Mouse (Mus musculus) cerebellum, postnatal 25 days (tissue): ENCODE measurements around the gene Anapc15-ps.
A peak's percentile ranks its signal among the peaks of the same experiment; 100 is the strongest.

ENCODE experiments used
- DNase-seq, 2 experiments: peaks; one replicate each; pipeline ENCODE4 v3.0.0; 2021; ENCODE audit warnings: mixed read lengths in 2 of 2

Gene Anapc15-ps

DNA sequence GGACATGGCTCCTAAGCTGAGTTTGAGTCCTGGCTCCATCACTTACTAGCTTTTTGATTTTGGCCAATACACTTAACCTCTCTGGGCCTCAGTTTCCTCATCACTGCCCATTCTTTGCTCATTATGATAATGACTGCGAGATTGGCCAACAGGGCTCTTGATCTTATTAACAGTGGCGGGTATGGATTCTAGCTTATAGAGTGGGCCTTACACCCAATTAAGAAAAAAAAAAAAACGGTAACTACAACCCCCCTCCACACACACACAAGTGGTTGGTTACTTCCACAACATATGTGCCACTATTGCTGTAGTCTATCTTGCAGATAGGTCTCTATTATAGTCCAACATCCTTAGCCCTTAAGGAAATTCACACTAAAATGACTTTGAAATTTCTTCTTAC lies at the start of gene Anapc15-ps:
Gene Anapc15-ps (minus strand): TSS at position 101 of the 400 bp plus-strand sequence.
- DNase-seq = no peak

DNA sequence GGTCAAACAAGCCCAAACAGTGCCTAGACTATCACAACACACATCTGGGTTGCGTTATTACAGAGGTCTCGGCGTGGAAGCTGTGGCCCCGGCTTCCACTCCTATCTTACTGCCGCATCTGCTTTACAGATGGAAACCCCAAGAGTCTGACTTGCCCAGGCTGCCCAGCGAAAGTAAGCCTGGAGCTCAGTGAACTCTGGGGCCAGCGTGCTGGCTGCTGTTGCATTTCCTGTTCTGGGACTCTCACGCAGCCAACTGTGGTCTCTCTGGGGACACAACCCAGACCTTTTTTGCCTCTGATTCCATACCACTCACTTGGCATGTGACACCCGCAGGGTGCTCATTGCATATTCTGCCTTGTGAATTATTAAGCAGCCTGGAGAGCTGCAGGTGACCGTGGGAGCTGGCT lies 49.0 kb upstream of the Anapc15-ps start:
- DNase-seq = no peak

DNA sequence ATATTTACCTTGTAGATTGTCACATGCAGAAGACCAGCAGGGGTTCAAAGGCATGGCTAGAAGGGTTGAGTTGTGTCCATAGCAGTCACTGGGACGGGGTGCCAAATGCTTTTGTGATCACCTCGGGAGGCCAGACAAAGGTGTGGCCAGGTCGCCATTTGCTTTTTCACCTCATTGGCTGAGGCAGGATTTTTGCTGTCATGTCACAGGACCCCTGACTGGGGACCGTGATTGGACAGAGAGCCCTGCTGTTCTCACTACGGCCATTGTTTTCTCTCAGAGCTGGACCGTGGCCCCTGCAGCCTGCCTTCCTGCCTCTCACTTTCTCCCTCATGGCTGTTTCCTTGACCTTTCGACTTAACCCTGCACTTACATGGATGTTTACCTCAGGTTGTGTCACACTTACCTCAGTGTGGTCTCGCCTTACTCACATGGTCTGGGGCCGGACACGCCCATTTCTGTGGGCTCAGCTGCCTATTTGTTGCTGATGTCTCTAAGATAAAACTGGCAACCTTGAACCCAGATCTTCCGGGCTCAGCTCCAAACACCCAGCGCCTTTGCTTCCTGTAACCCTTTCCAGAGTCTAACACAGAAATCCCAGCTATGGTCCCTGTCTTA lies 47.0 kb upstream of the Anapc15-ps start:
- no peak for DNase-seq

DNA sequence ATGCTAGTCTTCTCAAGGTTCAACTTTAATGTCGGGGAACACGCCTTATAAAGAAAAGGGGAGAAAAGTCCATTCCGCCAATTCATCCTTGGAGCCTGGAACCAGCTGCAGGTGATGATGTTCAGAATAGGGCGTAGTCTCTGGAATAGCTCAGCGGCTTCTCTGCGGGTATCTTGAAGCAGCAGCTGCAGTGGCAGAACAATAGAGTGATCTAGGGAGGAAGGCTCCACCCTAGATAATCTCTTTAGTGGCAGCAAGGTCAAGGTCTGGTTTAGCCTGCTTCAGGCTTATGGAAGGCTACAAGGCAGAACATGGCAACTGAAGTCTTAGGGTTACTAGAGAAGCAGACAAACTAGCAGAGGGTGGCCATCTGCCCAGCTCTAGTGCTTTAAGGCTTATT lies 46.2 kb upstream of the Anapc15-ps start:
- no peak for DNase-seq

DNA sequence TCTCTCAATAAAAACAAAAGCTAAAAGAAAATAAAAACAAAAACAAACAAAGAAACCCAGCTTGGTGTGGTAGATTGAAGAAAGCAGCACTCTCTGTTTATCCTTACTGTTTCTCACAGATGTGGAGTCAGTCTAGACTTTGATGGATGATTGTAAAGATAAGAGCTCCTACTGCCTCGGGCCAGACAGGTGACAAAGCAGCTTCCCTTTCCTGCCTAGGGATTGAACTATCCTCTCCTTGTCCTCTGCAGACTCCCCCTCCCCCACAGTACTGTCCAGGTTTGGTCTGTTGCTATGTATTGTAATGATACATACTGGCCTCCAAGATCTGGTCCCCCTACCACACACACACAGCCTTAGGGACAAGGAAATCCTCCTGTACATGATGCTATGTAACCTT lies 45.5 kb upstream of the Anapc15-ps start:
- DNase-seq = no peak

DNA sequence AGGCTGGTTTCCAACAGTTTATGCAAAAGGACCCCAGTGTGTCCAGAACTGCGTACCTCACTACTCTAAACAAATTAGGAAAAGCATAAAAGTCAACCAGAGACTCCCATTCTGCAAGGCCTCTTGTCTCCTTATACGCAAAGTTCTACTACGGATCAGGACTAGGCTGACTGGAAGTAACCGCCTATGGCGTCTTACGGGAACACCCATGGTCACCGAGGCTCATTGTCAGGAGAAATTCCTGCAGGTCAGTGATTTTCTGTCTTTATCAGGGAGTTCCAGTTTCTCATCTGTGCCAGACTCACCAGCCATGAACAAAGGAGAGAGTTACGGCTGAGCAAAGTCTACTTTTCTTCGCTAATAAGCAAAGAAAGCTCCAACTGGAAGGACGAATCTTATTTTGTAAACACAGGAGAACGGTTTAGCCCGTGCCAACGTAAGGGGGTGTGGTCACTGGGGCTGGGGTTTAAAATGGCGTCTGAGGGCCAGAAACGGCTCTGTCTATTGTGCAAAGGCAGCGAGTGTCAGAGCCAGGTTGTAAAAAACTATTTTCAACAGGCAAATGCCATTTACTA lies 43.9 kb upstream of the Anapc15-ps start:
- DNase-seq = no peak

DNA sequence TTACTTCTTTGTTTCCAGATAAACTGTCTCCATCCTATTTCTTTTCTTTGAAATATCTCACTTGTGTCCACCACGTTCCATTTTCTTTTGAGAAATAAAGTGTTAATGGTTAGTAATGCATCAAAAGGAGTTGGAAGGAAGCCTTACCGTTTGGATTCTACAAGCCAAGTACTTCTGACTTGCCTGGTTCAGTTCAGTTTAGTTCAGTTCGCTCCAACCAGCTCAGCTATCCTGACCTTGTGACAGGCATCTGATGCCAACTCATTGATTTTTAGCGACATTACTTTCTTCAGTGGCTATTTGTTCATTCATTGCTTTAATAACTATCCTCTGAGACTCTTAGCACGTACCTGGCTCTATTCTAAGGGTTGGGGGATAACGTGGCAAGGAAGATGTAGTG lies 42.4 kb upstream of the Anapc15-ps start:
- DNase-seq = no peak

DNA sequence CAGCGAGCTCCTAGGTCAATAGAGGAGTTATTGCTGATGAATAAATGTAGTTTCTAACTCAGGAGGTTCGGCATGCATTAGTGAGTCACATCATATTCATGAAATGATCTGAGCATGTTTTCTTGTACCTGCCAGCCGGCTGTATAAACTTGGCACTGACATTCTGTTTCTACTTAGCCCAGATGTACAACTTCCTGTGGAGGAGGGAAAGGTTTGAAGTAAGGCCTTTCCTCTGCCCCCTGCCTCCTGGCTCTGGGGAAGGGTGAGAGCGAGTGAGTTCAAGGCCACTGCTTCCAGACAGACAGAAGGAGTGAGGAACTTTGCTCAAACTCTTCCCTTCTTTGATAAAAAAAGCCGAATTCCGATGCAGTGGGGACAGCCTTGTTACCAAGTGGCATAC lies 39.0 kb upstream of the Anapc15-ps start:
- no peak for DNase-seq

DNA sequence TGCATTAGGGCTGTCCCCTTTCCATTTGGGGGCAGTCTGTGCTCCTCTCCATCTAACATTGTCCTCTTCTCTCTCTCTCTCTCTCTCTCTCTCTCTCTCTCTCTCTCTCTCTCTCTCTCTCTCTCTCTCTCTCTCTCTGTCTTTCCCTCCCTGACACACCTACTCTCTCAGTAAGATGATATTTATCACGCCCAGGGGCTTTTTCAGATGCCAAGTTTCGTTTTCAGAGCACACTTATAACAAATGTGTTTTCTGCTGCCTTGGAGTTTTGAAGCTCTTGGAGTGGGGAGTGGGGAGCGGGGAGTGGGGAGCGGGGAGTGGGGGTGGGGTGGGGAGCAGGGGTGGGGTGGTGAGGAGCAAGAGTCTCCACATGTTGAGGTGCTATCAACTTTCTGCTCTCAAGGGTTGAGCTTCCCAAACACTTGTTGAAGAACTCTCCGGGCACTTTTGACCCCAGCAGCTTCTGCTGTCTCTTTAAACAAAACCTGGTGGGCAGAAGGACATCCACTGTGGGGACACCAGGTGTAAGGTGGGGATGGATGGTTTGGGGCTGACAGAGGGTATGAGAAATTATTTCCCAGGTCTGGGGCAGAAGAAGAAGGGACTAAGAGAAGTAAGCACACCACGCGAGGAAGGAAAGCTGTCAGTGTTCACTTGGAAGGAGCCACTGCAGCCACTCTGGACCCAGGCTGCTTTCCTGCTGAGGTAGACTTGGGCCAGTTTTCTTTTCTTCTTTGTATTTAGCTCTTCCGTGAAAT lies 36.8 kb upstream of the Anapc15-ps start:
- no peak for DNase-seq

DNA sequence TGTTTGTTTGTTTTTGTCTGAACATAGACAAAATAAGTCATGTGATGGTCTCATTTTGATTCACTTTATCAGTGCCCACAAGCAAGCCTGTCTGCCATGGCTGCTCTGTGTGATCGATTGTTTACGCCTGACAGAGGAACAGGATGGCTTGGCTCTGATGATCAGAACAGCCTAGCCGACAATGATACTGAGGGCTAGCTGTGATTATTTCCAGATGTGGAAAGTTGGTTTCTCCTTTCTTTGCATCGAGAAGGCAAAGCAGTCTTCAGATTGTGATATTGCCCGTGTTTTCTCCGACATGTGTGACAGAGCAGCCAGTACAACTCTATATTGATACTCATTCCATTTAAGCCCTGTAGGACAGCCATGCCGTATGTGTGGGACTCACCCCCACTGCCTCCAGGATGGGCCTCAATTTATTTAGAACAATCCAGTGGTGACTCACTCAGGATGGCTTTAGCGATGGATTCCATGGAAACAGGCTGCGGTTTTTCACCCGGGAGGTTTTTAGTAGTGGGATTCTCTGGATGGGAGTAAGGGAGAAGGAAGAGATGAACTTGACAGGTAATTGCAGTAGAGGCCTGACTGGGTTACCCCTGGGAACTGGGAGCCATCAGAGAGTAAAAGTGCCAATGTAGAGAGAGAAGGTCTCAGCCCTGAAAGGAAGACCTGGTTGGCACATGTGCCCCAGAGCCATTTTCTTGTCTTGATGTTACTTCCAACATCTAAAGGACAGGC lies 36.1 kb upstream of the Anapc15-ps start:
- DNase-seq = no peak

DNA sequence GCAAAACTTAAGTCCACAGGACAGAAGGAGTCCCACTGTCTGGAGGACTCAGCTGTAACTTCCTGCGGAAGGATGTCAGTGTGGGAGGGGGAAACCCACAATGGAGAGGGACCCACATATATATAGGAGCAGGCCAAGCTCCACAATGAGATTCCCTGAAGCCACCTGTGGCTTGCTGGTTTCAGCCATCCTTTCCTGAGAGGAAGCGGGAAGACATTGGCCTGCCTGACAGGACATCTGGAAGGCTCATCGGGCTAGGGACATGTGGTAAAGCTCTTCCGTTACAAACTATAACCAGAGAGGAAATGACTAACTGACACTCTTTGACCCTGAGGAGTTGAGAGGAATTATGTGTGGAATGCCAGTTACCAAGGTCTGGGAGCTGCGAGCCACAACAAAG lies 34.8 kb upstream of the Anapc15-ps start:
- DNase-seq = no peak

DNA sequence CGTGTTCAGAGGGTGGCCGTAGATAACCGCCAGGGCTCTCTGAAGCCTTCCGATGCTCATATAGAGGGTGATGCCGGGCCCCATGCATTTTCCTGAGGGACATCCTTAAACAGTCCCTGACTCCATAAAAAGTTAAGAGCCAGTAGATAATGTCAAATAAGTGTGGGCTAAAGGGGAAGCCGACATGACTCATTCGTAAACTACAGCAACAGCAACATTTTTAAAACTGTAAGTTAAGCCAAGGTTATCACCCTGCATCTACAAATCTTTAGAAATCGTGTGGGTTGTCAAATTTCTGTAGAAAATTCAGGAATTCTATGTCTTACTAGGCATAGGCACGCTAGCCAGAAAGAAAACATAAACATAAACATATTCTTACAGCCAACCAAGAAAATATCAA lies 33.6 kb upstream of the Anapc15-ps start:
- no peak for DNase-seq

DNA sequence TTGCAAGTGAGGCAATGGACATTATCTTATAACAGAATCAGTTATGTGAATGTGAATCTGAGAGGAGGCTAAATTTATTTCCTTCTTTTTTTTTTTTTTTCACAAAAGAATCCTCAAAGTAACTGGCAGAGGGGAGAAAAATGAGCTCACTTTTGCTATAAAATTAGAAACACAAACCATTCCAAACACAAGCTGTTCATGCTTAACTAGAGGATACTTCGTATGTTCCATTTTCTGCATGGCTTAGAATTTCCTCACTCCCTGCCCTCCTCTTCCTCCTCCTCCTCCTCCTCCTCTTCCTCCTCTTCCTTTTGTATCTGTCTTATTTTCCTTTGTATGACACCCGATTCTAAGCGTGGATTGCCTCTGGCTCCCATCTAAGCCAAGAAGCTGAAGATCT lies 32.5 kb upstream of the Anapc15-ps start:
- DNase-seq = no peak

DNA sequence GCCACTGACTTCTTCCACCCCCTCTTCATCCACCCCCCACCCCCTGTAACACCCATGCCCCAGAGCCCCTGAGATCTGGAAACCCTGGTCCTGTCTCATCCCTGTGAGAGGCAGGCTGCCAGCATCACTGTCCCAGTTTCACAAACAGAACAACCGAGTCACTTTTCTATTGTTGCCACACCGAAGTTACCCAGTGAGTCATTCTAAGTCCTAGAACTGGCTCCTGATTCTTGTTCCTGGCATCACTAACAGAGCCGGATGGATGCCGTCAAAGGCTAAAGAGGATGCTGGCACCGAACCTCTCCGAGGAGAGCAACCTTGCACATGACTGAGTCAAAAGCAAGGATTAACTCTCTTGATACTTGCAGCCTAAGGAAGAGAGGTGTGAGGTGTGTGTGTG lies 31.6 kb upstream of the Anapc15-ps start:
- DNase-seq = peak in 1 of 2 experiments; percentile 6

DNA sequence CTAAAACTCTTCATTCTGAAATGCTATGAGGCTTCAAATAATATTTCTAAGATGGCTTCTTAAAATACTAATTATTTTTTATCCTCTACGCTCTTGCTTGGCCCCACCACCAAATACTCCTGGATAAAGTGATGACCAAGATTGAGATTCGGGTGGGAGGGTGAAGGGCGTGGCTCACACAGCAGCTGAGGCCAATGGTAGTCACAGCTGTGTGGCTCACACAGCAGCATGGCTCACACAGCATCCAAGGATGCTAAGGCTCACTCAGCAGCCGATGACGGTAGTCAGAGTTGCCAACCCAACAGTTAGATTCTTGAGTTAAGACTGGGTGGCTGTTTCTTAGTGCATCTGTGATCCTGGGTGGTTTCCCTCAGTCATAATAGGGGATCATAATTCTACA lies 30.5 kb upstream of the Anapc15-ps start:
- DNase-seq = no peak

DNA sequence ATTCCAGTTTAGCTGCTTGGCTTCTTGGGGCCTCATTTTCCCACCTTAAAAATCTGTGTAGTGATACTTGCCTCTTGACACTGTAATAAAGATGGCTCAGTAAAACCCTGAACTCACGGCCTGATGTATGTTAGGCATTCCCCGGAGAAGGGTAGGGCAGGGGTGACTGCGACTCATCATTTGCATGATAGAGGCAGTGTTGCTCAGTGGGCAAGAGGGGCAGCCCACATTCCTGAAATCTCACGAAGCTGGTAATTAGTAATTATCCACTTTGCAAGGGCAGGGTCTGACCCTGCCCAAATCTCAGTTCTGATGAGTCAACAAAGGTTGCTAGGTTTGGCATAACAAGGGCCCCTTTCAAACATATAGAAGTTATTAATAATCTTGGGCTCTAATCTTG lies 27.2 kb upstream of the Anapc15-ps start:
- DNase-seq = no peak

DNA sequence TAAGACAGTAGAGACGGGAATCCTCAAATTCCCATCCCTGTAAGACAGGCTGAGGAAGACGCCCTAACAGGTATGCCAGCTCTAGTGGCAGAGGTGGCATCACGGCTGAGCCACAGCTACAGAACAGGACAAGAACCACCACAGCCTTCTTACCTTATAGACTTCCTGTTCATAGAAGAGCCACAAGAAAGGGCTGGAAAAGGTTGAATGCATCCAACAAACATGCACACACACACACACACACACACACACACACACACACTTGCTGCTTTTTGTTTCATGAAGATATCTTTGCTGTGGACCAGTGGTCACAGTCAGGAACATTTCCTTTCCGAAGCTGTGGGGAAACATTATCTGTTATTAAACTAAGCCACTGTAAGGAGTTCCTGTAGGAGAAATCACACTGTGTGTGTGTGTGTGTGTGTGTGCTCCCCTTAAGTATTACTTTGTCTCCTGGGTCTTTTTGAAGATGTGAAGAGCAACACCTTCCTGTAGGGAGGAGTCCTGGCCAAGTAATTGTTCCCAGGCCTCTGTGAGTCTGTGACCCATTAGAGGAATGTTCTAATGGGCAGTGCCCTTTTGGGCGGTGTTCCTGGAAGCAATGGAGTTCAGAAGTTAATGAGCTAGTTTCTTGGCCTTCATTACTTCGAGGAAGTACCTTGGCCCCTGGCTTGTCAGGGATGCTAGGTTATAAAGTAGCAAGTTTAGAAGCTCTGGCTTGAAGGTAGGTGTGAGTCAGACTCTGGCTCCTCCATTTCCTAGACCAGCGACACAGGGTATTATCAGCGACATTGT lies 25.9 kb upstream of the Anapc15-ps start:
- no peak for DNase-seq

DNA sequence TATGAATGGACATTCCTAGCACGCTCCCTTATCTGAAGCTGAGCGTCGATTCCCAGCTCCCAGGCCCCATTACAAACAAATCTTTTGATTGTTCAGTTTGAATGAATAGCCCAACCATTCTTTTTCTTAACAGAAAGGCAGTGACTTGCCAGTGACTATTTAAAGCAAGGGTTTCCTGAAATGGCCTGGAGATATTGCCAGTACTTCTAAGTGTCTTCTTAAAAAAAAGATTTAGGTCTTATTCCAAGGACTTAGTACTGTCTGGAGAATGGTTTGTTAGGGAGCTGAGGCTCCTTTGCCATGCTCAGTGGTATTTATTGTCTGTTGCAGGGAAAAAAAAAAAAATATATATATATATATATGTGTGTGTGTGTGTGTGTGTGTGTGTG lies 23.0 kb upstream of the Anapc15-ps start:
- DNase-seq = no peak

DNA sequence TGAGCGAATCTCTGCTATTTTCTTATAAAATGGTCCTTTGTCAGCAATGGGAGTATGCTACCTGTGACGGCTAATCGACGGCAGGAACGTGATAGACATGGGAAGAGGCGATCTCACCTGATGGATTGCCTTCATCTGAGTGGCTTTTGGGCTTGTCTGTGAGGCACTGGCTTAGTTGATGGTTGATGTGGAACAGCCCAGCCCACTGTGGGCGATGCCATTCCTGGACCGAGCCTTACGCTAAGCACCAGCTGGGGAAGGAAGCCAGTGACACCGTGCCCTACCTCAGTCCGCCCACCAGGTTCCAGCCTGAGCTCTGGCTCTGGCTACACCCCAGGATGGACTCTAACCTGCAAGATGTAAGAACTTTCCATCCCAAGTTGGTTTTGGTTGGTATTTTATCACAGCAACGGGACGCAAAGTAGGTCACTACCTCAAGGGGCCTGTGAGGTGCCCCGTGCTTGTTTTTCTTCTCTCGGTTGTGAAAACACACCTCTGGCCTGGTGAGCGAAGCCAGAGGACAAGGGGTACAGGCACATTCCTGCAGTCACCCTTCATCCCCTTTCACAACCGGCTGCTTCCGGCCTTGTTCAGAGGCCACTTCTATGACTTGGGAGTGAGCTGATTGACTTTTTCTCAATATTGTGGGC lies 22.5 kb upstream of the Anapc15-ps start:
- DNase-seq = no peak

DNA sequence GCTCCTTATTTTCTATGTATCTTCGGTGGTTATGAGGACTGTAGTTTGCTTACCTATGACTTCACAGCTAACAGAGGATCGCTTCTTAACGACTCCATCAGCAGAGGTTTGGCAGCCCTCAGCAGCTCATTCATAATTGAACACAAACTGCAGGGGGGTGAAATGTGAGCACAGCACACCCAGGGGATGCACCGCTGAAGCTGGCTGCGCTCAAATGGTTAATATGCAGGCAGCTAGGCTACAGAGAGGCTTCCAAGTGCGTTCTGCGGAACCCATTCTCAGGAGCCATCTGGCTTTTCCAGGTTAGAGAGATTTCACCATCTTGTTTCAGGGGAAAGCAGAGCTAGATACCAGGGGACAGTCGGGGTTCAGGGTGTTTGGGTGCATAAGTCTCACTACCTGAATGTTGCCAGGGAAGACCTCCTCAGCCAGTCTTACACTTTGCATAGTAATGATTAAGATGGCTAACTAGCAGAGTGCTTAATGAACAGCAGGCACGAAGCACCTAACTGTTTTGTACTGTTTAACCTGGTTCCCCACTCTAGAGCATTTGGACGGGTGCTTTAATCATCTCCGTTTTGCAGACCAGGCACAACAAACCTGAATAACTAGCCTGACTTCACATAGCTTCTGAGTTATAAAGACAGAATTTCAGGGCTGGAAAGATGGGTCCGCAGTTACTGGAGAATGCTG lies 21.5 kb upstream of the Anapc15-ps start:
- no peak for DNase-seq

DNA sequence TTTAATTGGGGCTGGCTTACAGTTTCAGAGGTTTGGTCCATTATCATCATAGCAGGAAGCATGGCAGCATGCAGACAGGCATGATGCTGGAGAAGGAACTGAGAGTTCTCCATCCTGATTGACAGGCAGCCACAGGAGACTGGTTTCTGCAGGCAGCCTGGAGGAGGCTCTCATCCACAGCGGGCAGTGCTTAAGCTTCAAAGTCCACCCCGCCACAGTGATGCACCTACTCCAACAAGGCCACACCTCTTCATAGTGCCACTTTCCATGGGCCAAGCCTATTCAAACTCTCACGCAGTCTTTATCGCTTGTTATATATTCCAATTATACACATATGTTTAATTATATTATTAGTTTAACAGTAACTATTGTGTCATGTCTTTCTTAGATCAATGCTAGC lies 18.1 kb upstream of the Anapc15-ps start:
- no peak for DNase-seq

DNA sequence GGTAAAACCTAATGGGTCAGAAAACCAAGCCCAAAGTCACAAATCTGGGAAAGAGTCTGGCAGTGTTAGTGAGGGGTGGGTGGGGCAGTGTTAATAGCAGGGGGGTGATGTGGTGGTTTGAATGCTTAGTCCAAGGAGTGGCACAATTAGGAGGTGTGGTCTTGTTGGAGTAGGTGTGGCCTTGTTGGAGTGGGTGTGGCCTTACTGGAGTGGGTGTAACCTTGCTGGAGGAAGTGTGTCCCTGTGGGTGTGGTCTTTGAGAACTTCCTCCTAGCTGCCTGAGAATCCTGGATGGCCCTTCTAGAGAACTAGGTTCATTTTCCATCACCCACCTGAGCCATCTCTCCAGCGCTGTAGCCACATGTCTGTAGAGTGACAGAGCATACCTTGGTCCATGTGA lies 16.6 kb upstream of the Anapc15-ps start:
- DNase-seq = no peak
